Mouse (Mus musculus): ENCODE measurements around the gene Scyl1.

DNA sequence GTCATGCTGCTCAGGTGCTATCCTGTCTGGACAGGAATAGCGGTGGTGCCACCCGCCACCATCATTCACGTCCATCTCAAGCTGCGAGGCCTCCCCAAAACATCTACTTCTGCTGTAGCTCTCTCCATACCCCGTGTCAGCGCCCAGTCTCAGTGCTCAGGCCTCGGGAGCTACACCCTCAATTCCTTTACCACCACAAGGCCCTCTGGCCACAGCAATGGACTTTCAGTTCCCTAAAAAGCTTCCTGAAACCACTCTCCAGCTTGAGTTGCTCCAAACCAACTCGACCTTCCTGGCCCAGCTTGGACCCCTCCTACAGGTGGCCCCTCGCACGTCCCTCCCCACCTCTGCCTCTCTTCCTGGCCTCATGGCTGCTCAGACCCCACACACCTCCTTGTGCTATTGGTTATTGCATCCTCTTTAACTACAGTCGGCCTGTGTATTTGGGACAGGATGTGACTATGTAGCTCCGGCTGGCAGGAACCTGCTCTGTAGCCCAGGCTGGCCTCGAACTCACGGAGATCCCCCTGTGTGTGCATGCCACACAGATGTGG is 59.2 kb downstream of the Scyl1 start:
- TF ChIP-seq CTCF (IDR thresholded peaks at IDR 0.05; ENCODE audit: borderline replicate concordance, insufficient read depth, low read length) = no peak
- no peak for TF ChIP-seq POLR2A (IDR thresholded peaks at IDR 0.05; ENCODE audit: low read depth, low read length)
